Mouse (Mus musculus): ENCODE measurements around the gene Snx29.

- TF ChIP-seq EP300 (IDR thresholded peaks at IDR 0.05) (no peak), CTCF (IDR thresholded peaks at IDR 0.05) (no peak)
Observed at GRCm38 (mm10) chr16:11750605-11751004, 427.9 kb downstream of the Snx29 start.
